Mouse (Mus musculus) stomach, adult 2 months (tissue): ENCODE results near the gene Mcpt2. TPM values are rescaled to one million over a fixed set of nuclear protein-coding genes. Genes with fewer than 3 reads are reported as not detected.

Source experiments
- polyA plus RNA-seq: library from polyadenylated mRNA; depleted of rRNA; stranded (reverse); fragments of >200 nt; gene quantifications from 2 replicates; pipeline ENCODE4 v1.2.3, GENCODE M21; 2012; rRNA removed

Gene Mcpt2
- polyA plus RNA-seq = 7.9 and 8.6 TPM in 2 replicates

DNA sequence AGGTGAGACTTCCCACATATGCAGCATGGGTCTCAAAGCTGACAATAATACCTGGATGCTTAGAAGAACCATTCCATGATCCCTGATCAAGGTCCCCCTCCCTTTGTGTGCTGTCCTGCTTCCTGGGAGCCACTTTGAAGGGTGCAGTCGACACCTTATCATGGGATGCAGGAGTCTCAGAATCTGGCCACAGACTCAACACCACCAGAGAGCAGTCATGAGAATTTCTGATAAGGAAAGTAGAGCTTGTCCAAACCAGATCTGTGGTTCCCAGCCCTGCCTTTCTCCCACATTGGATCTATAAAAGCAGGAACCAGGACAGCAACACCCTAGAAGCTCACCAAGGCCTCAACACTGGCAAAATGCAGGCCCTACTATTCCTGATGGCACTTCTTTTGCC is at the start of gene Mcpt2:
Gene Mcpt2, plus strand, starts transcription at position 250 of the 400 bp plus-strand sequence.

DNA sequence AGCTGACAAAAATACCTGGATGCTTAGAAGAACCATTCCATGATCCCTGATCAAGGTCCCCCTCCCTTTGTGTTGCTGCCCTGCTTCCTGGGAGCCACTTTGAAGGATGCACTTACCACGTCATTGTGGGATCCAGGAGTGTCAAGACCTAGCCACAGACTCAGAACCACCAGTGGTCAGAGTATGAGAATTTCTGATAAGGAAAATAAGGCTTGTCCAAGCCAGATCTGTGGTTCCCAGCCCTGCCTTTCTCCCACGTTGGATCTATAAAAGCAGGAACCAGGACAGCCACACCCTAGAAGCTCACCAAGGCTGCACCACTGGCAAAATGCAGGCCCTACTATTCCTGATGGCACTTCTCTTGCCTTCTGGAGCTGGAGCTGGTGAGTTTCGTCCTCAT is 24.2 kb upstream of the Mcpt2 start, which contains the start of gene Mcpt1:
Gene Mcpt1, plus strand, starts transcription at position 301 of the 400 bp plus-strand sequence.

DNA sequence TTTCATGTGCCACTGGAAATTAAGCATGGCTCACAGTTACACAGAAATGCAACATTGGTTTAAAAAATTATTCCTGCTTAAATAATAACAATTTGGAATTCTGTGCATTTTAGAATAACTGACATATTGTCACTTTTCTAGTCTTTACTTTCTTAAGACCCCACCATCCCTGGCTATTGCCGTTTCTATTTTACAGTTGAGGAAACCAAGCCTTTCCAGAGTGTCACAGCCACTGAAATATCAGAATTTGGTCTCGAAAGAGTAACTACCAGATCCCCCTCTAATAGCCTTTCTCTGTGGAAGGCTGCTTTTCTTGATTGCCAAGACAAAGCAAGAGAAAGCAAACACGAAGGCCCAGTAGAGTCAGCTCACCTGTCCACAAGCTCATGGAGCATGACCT is 11.4 kb upstream of the Mcpt2 start, which contains the start of gene Mcpt9:
Gene Mcpt9, minus strand, starts transcription at position 101 of the 400 bp plus-strand sequence.

DNA sequence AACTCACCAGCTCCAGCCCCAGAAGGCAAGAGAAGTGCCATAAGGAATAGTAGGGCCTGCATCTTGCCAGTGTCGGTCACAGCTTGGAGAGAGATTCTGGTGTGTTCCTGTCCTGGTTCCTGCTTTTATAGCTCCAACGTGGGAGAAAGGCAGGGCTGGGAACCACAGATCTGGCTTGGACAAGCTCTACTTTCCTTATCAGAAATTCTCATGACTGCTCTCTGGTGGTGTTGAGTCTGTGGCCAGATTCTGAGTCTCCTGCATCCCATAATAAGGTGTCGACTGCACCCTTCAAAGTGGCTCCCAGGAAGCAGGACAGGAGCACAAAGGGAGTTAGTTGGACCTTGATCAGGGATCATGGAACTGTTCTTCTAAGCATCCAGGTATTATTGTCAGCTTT is 20.4 kb downstream of the Mcpt2 start, which contains the start of gene Mcpt4:
Gene Mcpt4, minus strand, starts transcription at position 101 of the 400 bp plus-strand sequence.

DNA sequence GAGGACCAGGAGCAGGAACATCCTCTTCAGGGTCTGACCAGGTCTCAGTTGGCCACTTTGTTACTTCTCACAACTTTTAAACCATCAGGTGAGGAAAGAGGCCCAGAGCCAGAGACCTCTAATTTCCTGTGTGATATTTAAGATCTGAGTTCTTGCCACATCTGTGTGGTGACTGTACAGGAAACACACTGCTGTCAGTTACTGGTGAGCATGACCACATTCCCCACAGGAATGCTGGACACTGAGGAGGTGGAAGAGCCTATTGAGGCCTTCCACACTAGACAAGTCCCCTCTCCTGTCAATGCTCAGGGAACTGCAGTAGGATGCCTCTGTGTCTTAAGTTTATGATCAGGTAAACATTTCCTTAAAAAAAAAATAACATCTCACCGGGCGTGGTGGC is 43.3 kb downstream of the Mcpt2 start, which contains the start of gene Mcpt8:
Gene Mcpt8, minus strand, starts transcription at position 107 of the 400 bp plus-strand sequence.

Other genes starting within 250 kb of the Mcpt2 start
- 13.1 and 15.8 TPM in 2 replicates for gene Nfatc4, start 218.9 kb upstream of the Mcpt2 start, polyA plus RNA-seq
- 1.7 and 2.3 TPM in 2 replicates for gene Nynrin, start 188.0 kb upstream of the Mcpt2 start, polyA plus RNA-seq
- gene Cbln3, start 157.6 kb upstream of the Mcpt2 start, polyA plus RNA-seq = 0.11 and 0.34 TPM in 2 replicates
- gene Khnyn, start 157.1 kb upstream of the Mcpt2 start, polyA plus RNA-seq = 13.9 and 14.7 TPM in 2 replicates
- gene Sdr39u1, start 141.7 kb upstream of the Mcpt2 start, polyA plus RNA-seq = 17.2 and 19.5 TPM in 2 replicates
- 1.3 and 3.1 TPM in 2 replicates for gene Cma1, start 97.4 kb upstream of the Mcpt2 start, polyA plus RNA-seq
- gene Cma2, start 91.1 kb upstream of the Mcpt2 start, polyA plus RNA-seq = not detected in 2 replicates
- gene Mcpt1, start 24.1 kb upstream of the Mcpt2 start, polyA plus RNA-seq = 16.9 and 47.6 TPM in 2 replicates
- not detected in 2 replicates for gene Mcpt9, start 11.5 kb upstream of the Mcpt2 start, polyA plus RNA-seq
- gene Mcpt4, start 20.3 kb downstream of the Mcpt2 start, polyA plus RNA-seq = 1.5 and 2.9 TPM in 2 replicates
- not detected in 2 replicates for gene Mcpt8, start 43.2 kb downstream of the Mcpt2 start, polyA plus RNA-seq
- not detected in 2 replicates for gene Ctsg, start 60.5 kb downstream of the Mcpt2 start, polyA plus RNA-seq
- not detected in 2 replicates for gene Gzme, start 78.6 kb downstream of the Mcpt2 start, polyA plus RNA-seq
- gene Gzmd, start 90.6 kb downstream of the Mcpt2 start, polyA plus RNA-seq = not detected in 2 replicates
- not detected in 2 replicates for gene Gzmg, start 117.5 kb downstream of the Mcpt2 start, polyA plus RNA-seq
- not detected in 2 replicates for gene Gzmn, start 132.6 kb downstream of the Mcpt2 start, polyA plus RNA-seq
- gene Gzmf, start 169.4 kb downstream of the Mcpt2 start, polyA plus RNA-seq = not detected in 2 replicates
- gene Gzmc, start 192.6 kb downstream of the Mcpt2 start, polyA plus RNA-seq = not detected in 2 replicates
- gene Gzmb, start 220.2 kb downstream of the Mcpt2 start, polyA plus RNA-seq = 0.08 and 0.09 TPM in 2 replicates